Mouse (Mus musculus) CH12.LX (cell line): Measurements from ENCODE around the gene Fbxw4. TPM values are rescaled to one million over a fixed set of nuclear protein-coding genes. Genes with fewer than 3 reads are reported as not detected.

Experiments
- DNase-seq: peaks from one replicate; pipeline ENCODE4 v3.0.0-alpha.2; 2013; ENCODE audit errors: extremely low read depth
- H3K27ac ChIP-seq: 2 replicates; pipeline ENCODE4 v1.5.1; 2012; ENCODE audit warnings: low read depth, mild to moderate bottlenecking, control low read depth, moderate library complexity; ENCODE audit not compliant: insufficient read depth
- H3K27me3 ChIP-seq: replicated peaks from 2 replicates; pipeline ENCODE3; 2012; ENCODE audit warnings: inconsistent platforms
- H3K36me3 ChIP-seq, 2 experiments: replicated peaks in 1 of 2; 2 replicates each; pipeline versions ENCODE3 to v1.6.1; 2012; ENCODE audit warnings: inconsistent platforms in 1 of 2, low read length in 1 of 2, mild to moderate bottlenecking in 1 of 2, mixed read lengths in 1 of 2, moderate library complexity in 1 of 2; ENCODE audit not compliant: control insufficient read depth in 1 of 2, insufficient read depth in 1 of 2
- H3K4me1 ChIP-seq, 2 experiments: 2 replicates each; pipeline ENCODE4 v1.6.1; 2012; ENCODE audit warnings: inconsistent platforms in 1 of 2, moderate library complexity in 1 of 2; ENCODE audit not compliant: insufficient read depth in 2 of 2, control insufficient read depth in 1 of 2
- H3K4me2 ChIP-seq: 2 replicates; pipeline ENCODE4 v1.6.1; 2012; ENCODE audit warnings: low read depth, mild to moderate bottlenecking, control low read depth; ENCODE audit not compliant: poor library complexity, insufficient read depth, severe bottlenecking
- H3K4me3 ChIP-seq, 3 experiments: fragments of 150-350 bp in 1 of 3; sonication (generic) in 1 of 3; replicated peaks in 1 of 3; 2 replicates each; pipeline versions ENCODE3 to v1.5.1; 2011 to 2012; ENCODE audit warnings: low read depth in 2 of 3, low read length in 2 of 3, mild to moderate bottlenecking in 2 of 3, moderate library complexity in 2 of 3, control low read depth in 1 of 3, improper control_type of control experiment in 1 of 3, inconsistent platforms in 1 of 3, mixed read lengths in 1 of 3; ENCODE audit not compliant: poor library complexity in 1 of 3
- H3K79me2 ChIP-seq: replicated peaks from 2 replicates; pipeline ENCODE4 v1.6.1; 2012; ENCODE audit warnings: mild to moderate bottlenecking, moderate library complexity; ENCODE audit not compliant: control insufficient read depth, poor library complexity, insufficient read depth, severe bottlenecking; ENCODE audit errors: extremely low read depth
- H3K9ac ChIP-seq: 2 replicates; pipeline ENCODE4 v1.6.1; 2012; ENCODE audit warnings: low read depth, mild to moderate bottlenecking, control low read depth, moderate library complexity; ENCODE audit not compliant: insufficient read depth
- H3K9me3 ChIP-seq: replicated peaks from 2 replicates; pipeline ENCODE3; 2012; ENCODE audit warnings: low read length, inconsistent platforms, mixed read lengths
- CHD1 ChIP-seq: IDR thresholded peaks from 2 replicates; pipeline ENCODE4 v1.6.1; 2012; ENCODE audit warnings: low read depth, low read length, improper control_type of control experiment, inconsistent platforms
- CHD2 ChIP-seq: IDR thresholded peaks from 2 replicates; pipeline ENCODE4 v1.6.1; 2011; ENCODE audit warnings: low read length, improper control_type of control experiment
- E2F4 ChIP-seq: IDR thresholded peaks from 2 replicates; pipeline ENCODE4 v1.6.1; 2011; ENCODE audit warnings: low read depth, low read length, improper control_type of control experiment; ENCODE audit not compliant: insufficient replicate concordance
- EP300 ChIP-seq: IDR thresholded peaks from 2 replicates; pipeline ENCODE4 v1.6.1; 2011; ENCODE audit warnings: low read length, improper control_type of control experiment
- ETS1 ChIP-seq: conservative IDR thresholded peaks from 2 replicates; pipeline ENCODE4 v1.6.1; 2012; ENCODE audit warnings: low read depth, mild to moderate bottlenecking, inconsistent platforms, low read length, improper control_type of control experiment, moderate library complexity
- GABPA ChIP-seq: IDR thresholded peaks from 2 replicates; pipeline ENCODE4 v1.6.1; 2012; ENCODE audit warnings: low read depth, low read length, improper control_type of control experiment, inconsistent platforms; ENCODE audit not compliant: insufficient replicate concordance
- JUN ChIP-seq: IDR thresholded peaks from 2 replicates; pipeline ENCODE4 v1.6.1; 2011; ENCODE audit warnings: low read depth, mild to moderate bottlenecking, low read length, improper control_type of control experiment, moderate library complexity; ENCODE audit not compliant: insufficient read depth
- KAT2A ChIP-seq: IDR thresholded peaks from 2 replicates; pipeline ENCODE4 v1.6.1; 2012; ENCODE audit warnings: low read length, improper control_type of control experiment, inconsistent platforms; ENCODE audit not compliant: insufficient replicate concordance
- MAFK ChIP-seq: IDR thresholded peaks from 2 replicates; pipeline ENCODE4 v1.6.1; 2011; ENCODE audit warnings: low read length, improper control_type of control experiment; ENCODE audit not compliant: insufficient replicate concordance
- MAX ChIP-seq: IDR thresholded peaks from 2 replicates; pipeline ENCODE4 v1.6.1; 2011; ENCODE audit warnings: low read length, improper control_type of control experiment
- MEF2A ChIP-seq: IDR thresholded peaks from 2 replicates; pipeline ENCODE4 v1.6.1; 2014; ENCODE audit warnings: low read depth, mild to moderate bottlenecking, inconsistent platforms, low read length, improper control_type of control experiment, borderline replicate concordance
- MXI1 ChIP-seq: IDR thresholded peaks from 2 replicates; pipeline ENCODE4 v1.6.1; 2011; ENCODE audit warnings: mild to moderate bottlenecking, low read depth, low read length, improper control_type of control experiment
- NELFE ChIP-seq: IDR thresholded peaks from 2 replicates; pipeline ENCODE4 v1.6.1; 2011; ENCODE audit warnings: low read depth, low read length, improper control_type of control experiment
- PAX5 ChIP-seq: IDR thresholded peaks from 2 replicates; pipeline ENCODE4 v1.6.1; 2012; ENCODE audit warnings: low read length, inconsistent platforms, mixed read lengths
- POLR2AphosphoS2 ChIP-seq: IDR thresholded peaks from 2 replicates; pipeline ENCODE4 v1.6.1; 2011; ENCODE audit warnings: low read depth, low read length, improper control_type of control experiment
- SIN3A ChIP-seq: IDR thresholded peaks from 2 replicates; pipeline ENCODE4 v1.6.1; 2012; ENCODE audit warnings: low read length, improper control_type of control experiment, inconsistent platforms
- TBP ChIP-seq: conservative IDR thresholded peaks from 2 replicates; pipeline ENCODE4 v1.6.1; 2011; ENCODE audit warnings: low read depth, low read length, improper control_type of control experiment
- TCF12 ChIP-seq: IDR thresholded peaks from 2 replicates; pipeline ENCODE4 v1.6.1; 2014; ENCODE audit warnings: low read depth, mild to moderate bottlenecking, inconsistent platforms, low read length, improper control_type of control experiment
- USF1 ChIP-seq: IDR thresholded peaks from 2 replicates; pipeline ENCODE4 v1.6.1; 2014; ENCODE audit warnings: low read depth, mild to moderate bottlenecking, inconsistent platforms, low read length, improper control_type of control experiment
- USF2 ChIP-seq: conservative IDR thresholded peaks from 2 replicates; pipeline ENCODE4 v1.6.1; 2011; ENCODE audit warnings: low read depth, low read length, improper control_type of control experiment
- ZC3H11A ChIP-seq: IDR thresholded peaks from 2 replicates; pipeline ENCODE4 v1.6.1; 2012; ENCODE audit warnings: low read depth, mild to moderate bottlenecking, inconsistent platforms, low read length, improper control_type of control experiment
- ZKSCAN1 ChIP-seq: IDR thresholded peaks from 2 replicates; pipeline ENCODE4 v1.6.1; 2012; ENCODE audit warnings: low read depth, inconsistent platforms, low read length, improper control_type of control experiment, borderline replicate concordance
- ZNF384 ChIP-seq: IDR thresholded peaks from 2 replicates; pipeline ENCODE4 v1.6.1; 2012; ENCODE audit warnings: low read depth, low read length, improper control_type of control experiment, inconsistent platforms
- dilution Hi-C: fragments of 300-500 bp; cut with MboI; formaldehyde crosslinking; loops from 2 replicates; pipeline ENCODE4 v1.14.3; 2020; ENCODE audit warnings: low sequenced_read_pairs; ENCODE audit not compliant: extremely low pct_unique_long_range_greater_than_20kb, extremely low pct_ligation_motif_present
- in situ Hi-C: fragments of 300-500 bp; cut with MboI; formaldehyde crosslinking; loops from 3 replicates; pipeline ENCODE4 v1.14.3; 2019; ENCODE audit warnings: low sequenced_read_pairs, low pct_ligation_motif_present, low pct_unique_long_range_greater_than_20kb, mixed read lengths
- polyA plus RNA-seq: library from polyadenylated mRNA; unstranded; fragments of >175 nt; gene quantifications from 2 replicates; pipeline ENCODE4 v1.2.1, GENCODE M21; 2012; ENCODE audit warnings: low read depth; ENCODE audit not compliant: insufficient read length
- total RNA-seq, 2 experiments: library from RNA; depleted of rRNA; stranded (reverse); fragments of 300-350 nt in 1 of 2; fragments of >200 nt in 1 of 2; gene quantifications; 2 replicates each; pipeline ENCODE4 v1.2.3; 2012 to 2014

Fbxw4 gene
- total and polyA plus RNA-seq, 3 experiments = 4.5 to 8.6 (median 7.5) TPM

DNA sequence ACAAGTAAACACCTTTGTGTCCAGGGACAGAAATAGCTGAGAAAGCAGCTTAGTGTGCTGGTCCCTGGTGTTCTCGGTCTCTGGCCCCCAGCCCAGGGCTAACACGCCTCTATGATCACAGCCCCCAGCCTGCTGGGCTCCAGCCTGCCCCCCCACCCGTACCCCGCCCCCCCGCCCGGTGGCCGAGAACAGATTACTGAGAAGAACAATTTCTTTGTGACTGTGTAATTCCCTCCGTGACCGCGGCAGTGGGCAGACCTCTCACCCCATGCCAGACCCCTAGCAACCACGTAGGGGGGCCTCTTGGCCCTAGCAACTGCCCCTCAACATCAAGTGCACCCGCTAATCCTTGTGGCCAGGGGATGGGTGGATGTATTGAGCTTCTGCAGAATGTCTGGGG, 79.9 kb downstream of the Fbxw4 start:
- no peak overlapping the region for H3K4me3 ChIP-seq
- no peak overlapping the region for H3K27ac ChIP-seq
- dilution Hi-C loops (no loop called here), in situ Hi-C loops (no loop called here)
- TF ChIP-seq TBP (no peak), MEF2A (no peak), KAT2A (no peak), EP300 (no peak)
- peaks cover 6 to 17% of the 10 kb centered on the region in 2 experiments for H3K4me1 ChIP-seq
- H3K4me2 ChIP-seq = no peak overlapping the region
- H3K36me3 ChIP-seq = peaks cover 26 to 81% of the 10 kb centered on the region in 2 experiments
- no peak for DNase-seq
- no peaks in the 10 kb centered on the region for H3K27me3 ChIP-seq
- peaks cover 2% of the 10 kb centered on the region for H3K9me3 ChIP-seq
- H3K79me2 ChIP-seq = no peaks in the 10 kb centered on the region
- H3K9ac ChIP-seq = no peak overlapping the region

- peaks cover 2% of the 10 kb centered on the region for H3K9me3 ChIP-seq
- H3K9ac ChIP-seq = no peak overlapping the region
- no peak for DNase-seq
- H3K27me3 ChIP-seq = no peaks in the 10 kb centered on the region
- in situ Hi-C loops (no loop called here), dilution Hi-C loops (no loop called here)
- H3K36me3 ChIP-seq = peaks cover 34 to 86% of the 10 kb centered on the region in 2 experiments
- no peak overlapping the region for H3K4me2 ChIP-seq
- TF ChIP-seq POLR2AphosphoS2 = no peak
- TF ChIP-seq MXI1 = no peak
- no peak for TF ChIP-seq USF1
- TF ChIP-seq NELFE = no peak
- TF ChIP-seq ZKSCAN1 = no peak
- no peak for TF ChIP-seq KAT2A
- TF ChIP-seq GABPA = no peak
- TF ChIP-seq TCF12 = no peak
- no peak for TF ChIP-seq SIN3A
- no peak for TF ChIP-seq PAX5
- TF ChIP-seq E2F4 = no peak
- no peak overlapping the region for H3K27ac ChIP-seq
- H3K79me2 ChIP-seq = no peaks in the 10 kb centered on the region
- H3K4me3 ChIP-seq = no peak overlapping the region
- H3K4me1 ChIP-seq = peaks cover under 1 to 17% of the 10 kb centered on the region in 2 experiments
These were observed 80.7 kb downstream of the Fbxw4 start for GRCm38 (mm10) chr19:45579416-45579815.

- Histone ChIP-seq H3K27me3 (no peaks in the 10 kb centered on the region), H3K4me3 (no peak overlapping the region), H3K79me2 (no peaks in the 10 kb centered on the region), H3K27ac (no peak overlapping the region), H3K4me2 (no peak overlapping the region), H3K36me3 (peaks cover 36 to 87% of the 10 kb centered on the region in 2 experiments), H3K4me1 (peaks cover 0 to 19% of the 10 kb centered on the region in 2 experiments; a peak in 2 of 4 replicates), H3K9me3 (peaks cover 2% of the 10 kb centered on the region), H3K9ac (no peak overlapping the region)
- TF ChIP-seq CHD1 (no peak), ETS1 (no peak), E2F4 (no peak), EP300 (no peak), TCF12 (no peak), ZNF384 (no peak), MAX (no peak), MAFK (no peak), JUN (no peak), CHD2 (no peak), GABPA (no peak), ZC3H11A (no peak), ZKSCAN1 (no peak), MXI1 (no peak), USF2 (no peak)
- no peak for DNase-seq
- dilution Hi-C loops (no loop called here), in situ Hi-C loops (no loop called here)
These were observed 81.1 kb downstream of the Fbxw4 start for GRCm38 (mm10) chr19:45578976-45579375.
